Mouse (Mus musculus) thymus, adult 2 months (tissue): ENCODE measurements around the gene Ctnna3. TPM values are rescaled to one million over a fixed set of nuclear protein-coding genes. Genes with fewer than 3 reads are reported as not detected.

ENCODE experiments used
- DNase-seq: peaks from one replicate; pipeline ENCODE4 v3.0.0; 2021
- H3K27ac ChIP-seq: fragments of 200-500 bp; 2 replicates; pipeline ENCODE4 v1.5.1; 2012; ENCODE audit warnings: low read length, control low read depth; ENCODE audit not compliant: control insufficient read depth, insufficient read depth
- H3K27me3 ChIP-seq: fragments of 200-500 bp; 2 replicates; pipeline ENCODE4 v1.6.1; 2012; ENCODE audit warnings: mild to moderate bottlenecking, low read length, moderate library complexity, mixed read lengths; ENCODE audit not compliant: control insufficient read depth, insufficient read depth
- H3K36me3 ChIP-seq: fragments of 200-500 bp; 2 replicates; pipeline ENCODE4 v1.6.1; 2012; ENCODE audit warnings: mild to moderate bottlenecking, low read length, moderate library complexity; ENCODE audit not compliant: control insufficient read depth, insufficient read depth
- H3K4me1 ChIP-seq: fragments of 200-500 bp; replicated peaks from 2 replicates; pipeline ENCODE4 v1.6.1; 2012; ENCODE audit warnings: low read length; ENCODE audit not compliant: control insufficient read depth, insufficient read depth
- H3K4me3 ChIP-seq: fragments of 200-500 bp; 2 replicates; pipeline ENCODE4 v1.5.1; 2012; ENCODE audit warnings: mild to moderate bottlenecking, low read length, control low read depth, moderate library complexity; ENCODE audit not compliant: control insufficient read depth, insufficient read depth
- CTCF ChIP-seq: fragments of 200-500 bp; IDR thresholded peaks from 2 replicates; pipeline ENCODE4 v1.5.1; 2012; ENCODE audit warnings: mild to moderate bottlenecking, control low read depth, low read length, moderate library complexity, borderline replicate concordance; ENCODE audit not compliant: control insufficient read depth, poor library complexity, insufficient read depth; ENCODE audit errors: extremely low read depth
- POLR2A ChIP-seq: fragments of 200-500 bp; IDR thresholded peaks from 2 replicates; pipeline ENCODE4 v1.6.1; 2012; ENCODE audit warnings: mild to moderate bottlenecking, low read length, control low read depth, moderate library complexity; ENCODE audit not compliant: control insufficient read depth, poor library complexity, insufficient read depth; ENCODE audit errors: extremely low read depth
- WGBS: fragments of 180-500 bp; shearing (Covaris S2); methylation state at CpG from one replicate; pipeline ENCODE4 v1.1.7; 2018; 5-methylcytosine and 5-hydroxymethylcytosine counted together
- polyA plus RNA-seq: library from polyadenylated mRNA; depleted of rRNA; stranded (reverse); fragments of >200 nt; gene quantifications from 2 replicates; pipeline ENCODE4 v1.2.3, GENCODE M21; 2012

Gene Ctnna3
- polyA plus RNA-seq, 1 experiment: 0.46 TPM

GRCm38 (mm10) chr10:64438736-64439135 lies 1008.8 kb downstream of the Ctnna3 start:
- no peak for TF ChIP-seq CTCF
- TF ChIP-seq POLR2A: no peak
- H3K4me3 ChIP-seq: no peak overlapping the region
- H3K4me1 ChIP-seq: no peaks in the 10 kb centered on the region
- no peak overlapping the region for H3K27ac ChIP-seq
- H3K27me3 ChIP-seq: no peaks in the 10 kb centered on the region
- H3K36me3 ChIP-seq: no peaks in the 10 kb centered on the region
- DNase-seq: no peak

- Histone ChIP-seq H3K36me3 (no peaks in the 10 kb centered on the region), H3K27ac (no peak overlapping the region), H3K27me3 (no peaks in the 10 kb centered on the region), H3K4me1 (no peaks in the 10 kb centered on the region), H3K4me3 (no peak overlapping the region)
- no peak for DNase-seq
- TF ChIP-seq CTCF (no peak), POLR2A (no peak)
- 88% methylated on average over 2 of the region's 2 CpGs for WGBS
These were observed 1018.7 kb downstream of the Ctnna3 start for GRCm38 (mm10) chr10:64448624-64449023.

- no peak overlapping the region for H3K27ac ChIP-seq
- H3K4me1 ChIP-seq: no peaks in the 10 kb centered on the region
- no peaks in the 10 kb centered on the region for H3K27me3 ChIP-seq
- H3K36me3 ChIP-seq: no peaks in the 10 kb centered on the region
- 72% methylated on average over 5 of the region's 5 CpGs for WGBS
- TF ChIP-seq CTCF (no peak), POLR2A (no peak)
- DNase-seq: no peak
- H3K4me3 ChIP-seq: no peak overlapping the region
These were observed 1053.4 kb downstream of the Ctnna3 start for GRCm38 (mm10) chr10:64483281-64483680.

GRCm38 (mm10) chr10:64489471-64489870 lies 1059.6 kb downstream of the Ctnna3 start:
- TF ChIP-seq CTCF: no peak
- TF ChIP-seq POLR2A: no peak
- Histone ChIP-seq H3K27me3 (no peaks in the 10 kb centered on the region), H3K27ac (no peak overlapping the region), H3K4me1 (no peaks in the 10 kb centered on the region), H3K4me3 (no peak overlapping the region), H3K36me3 (no peaks in the 10 kb centered on the region)
- DNase-seq: no peak

- no peak for DNase-seq
- Histone ChIP-seq H3K27me3 (no peaks in the 10 kb centered on the region), H3K4me1 (no peaks in the 10 kb centered on the region), H3K36me3 (no peaks in the 10 kb centered on the region), H3K27ac (no peak overlapping the region), H3K4me3 (no peak overlapping the region)
- 88% methylated on average over 3 of the region's 3 CpGs for WGBS
- TF ChIP-seq CTCF: no peak
- TF ChIP-seq POLR2A: no peak
These were observed 1113.7 kb downstream of the Ctnna3 start for GRCm38 (mm10) chr10:64543647-64544046.

DNA sequence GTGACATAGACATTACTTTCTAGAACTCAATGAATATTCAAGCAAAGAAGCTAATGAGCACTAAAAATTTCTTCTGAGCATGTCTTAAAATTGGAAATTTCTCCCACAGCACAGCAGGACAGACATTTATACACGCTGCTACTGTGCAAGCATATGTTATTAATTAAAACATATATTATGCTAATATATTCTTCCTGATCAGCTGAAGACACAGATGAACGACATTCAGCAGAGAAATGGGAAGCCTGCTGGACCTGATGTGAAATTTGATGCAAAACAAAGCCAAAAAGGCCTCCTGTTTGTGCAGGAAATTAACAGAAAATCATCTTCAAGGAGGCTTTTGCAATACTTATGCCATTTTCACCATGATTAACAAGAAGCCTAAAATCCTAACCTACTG lies 1114.5 kb downstream of the Ctnna3 start:
- no peak overlapping the region for H3K27ac ChIP-seq
- DNase-seq: no peak
- no peak for TF ChIP-seq POLR2A
- no peak for TF ChIP-seq CTCF
- no peaks in the 10 kb centered on the region for H3K4me1 ChIP-seq
- 60% methylated on average over 2 of the region's 2 CpGs for WGBS
- no peaks in the 10 kb centered on the region for H3K27me3 ChIP-seq
- H3K36me3 ChIP-seq: no peaks in the 10 kb centered on the region
- H3K4me3 ChIP-seq: no peak overlapping the region

DNA sequence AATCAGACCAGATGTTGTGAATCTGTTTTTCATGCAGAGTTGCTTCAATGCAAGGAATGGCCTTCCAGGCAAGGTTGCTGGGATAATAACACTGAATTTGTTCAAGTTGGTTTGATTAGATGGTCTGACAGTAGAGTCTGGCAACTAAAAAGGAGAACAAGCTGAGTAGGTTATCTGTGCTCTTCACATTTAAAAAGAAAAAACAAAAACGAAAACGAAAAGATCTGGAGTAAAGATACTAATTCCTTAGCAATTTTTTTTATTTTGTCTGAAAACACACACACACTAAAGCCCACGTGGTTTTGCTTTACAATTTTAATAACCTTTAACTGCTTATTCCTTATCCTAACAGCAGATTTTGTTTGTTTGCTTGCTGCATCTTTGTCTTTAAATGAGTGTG lies 1141.4 kb downstream of the Ctnna3 start:
- no peak for DNase-seq
- no peaks in the 10 kb centered on the region for H3K36me3 ChIP-seq
- H3K27ac ChIP-seq: no peak overlapping the region
- no peaks in the 10 kb centered on the region for H3K27me3 ChIP-seq
- no peaks in the 10 kb centered on the region for H3K4me1 ChIP-seq
- WGBS: 88% methylated on average over 3 of the region's 3 CpGs
- H3K4me3 ChIP-seq: no peak overlapping the region
- no peak for TF ChIP-seq CTCF
- TF ChIP-seq POLR2A: no peak
